Mouse (Mus musculus): Measurements from ENCODE around the gene Camkv. TPM values are rescaled to one million over a fixed set of nuclear protein-coding genes. Genes with fewer than 3 reads are reported as not detected.

Camkv gene
- total and polyA plus RNA-seq, 3 experiments = not detected

- in situ Hi-C loops (cut with MboI; ENCODE audit: low pct_ligation_motif_present, low pct_unique_long_range_greater_than_20kb, low sequenced_read_pairs) = no loop called here
- Histone ChIP-seq H3K4me2 (ENCODE audit: insufficient read depth, low read depth, poor library complexity, severe bottlenecking) (no peak overlapping the region), H3K27me3 (replicated peaks) (no peaks in the 10 kb centered on the region), H3K9ac (ENCODE audit: insufficient read depth, low read depth) (no peak overlapping the region), H3K79me2 (replicated peaks; ENCODE audit: control insufficient read depth, extremely low read depth, insufficient read depth, poor library complexity, severe bottlenecking) (no peaks in the 10 kb centered on the region), H3K4me1 (ENCODE audit: control insufficient read depth in 1 of 2, insufficient read depth in 2 of 2) (peaks cover 0 to 13% of the 10 kb centered on the region in 2 experiments; a peak in 2 of 4 replicates), H3K4me3 (replicated peaks in 1 of 3; ENCODE audit: low read depth in 2 of 3, low read length in 2 of 3, poor library complexity in 1 of 3) (no peak overlapping the region), H3K27ac (ENCODE audit: insufficient read depth, low read depth) (no peak overlapping the region), H3K36me3 (replicated peaks in 1 of 2; ENCODE audit: control insufficient read depth in 1 of 2, insufficient read depth in 1 of 2, low read length in 1 of 2) (no peaks in the 10 kb centered on the region), H3K9me3 (replicated peaks; ENCODE audit: low read length) (no peaks in the 10 kb centered on the region)
- DNase-seq (ENCODE audit: extremely low read depth) = no peak
- TF ChIP-seq POLR2A (IDR thresholded peaks at IDR 0.05; ENCODE audit: low read depth, low read length) = no peak
- TF ChIP-seq ELF1 (IDR thresholded peaks at IDR 0.05; ENCODE audit: low read depth, low read length) = no peak
- TF ChIP-seq TBP (conservative IDR thresholded peaks at IDR 0.05; ENCODE audit: low read depth, low read length) = no peak
- no peak for TF ChIP-seq JUN (IDR thresholded peaks at IDR 0.05; ENCODE audit: insufficient read depth, low read depth, low read length)
- no peak for TF ChIP-seq MYC (IDR thresholded peaks at IDR 0.05; ENCODE audit: low read depth, low read length)
- no peak for TF ChIP-seq PAX5 (IDR thresholded peaks at IDR 0.05; ENCODE audit: low read length)
- no peak for TF ChIP-seq RCOR1 (conservative IDR thresholded peaks at IDR 0.05; ENCODE audit: low read depth, low read length)
- no peak for TF ChIP-seq ZC3H11A (IDR thresholded peaks at IDR 0.05; ENCODE audit: low read depth, low read length)
- no peak for TF ChIP-seq TCF12 (IDR thresholded peaks at IDR 0.05; ENCODE audit: low read depth, low read length)
- TF ChIP-seq MAX (IDR thresholded peaks at IDR 0.05; ENCODE audit: low read length) = no peak
- TF ChIP-seq USF1 (IDR thresholded peaks at IDR 0.05; ENCODE audit: low read depth, low read length) = no peak
- TF ChIP-seq BHLHE40 (IDR thresholded peaks at IDR 0.05; ENCODE audit: low read depth, low read length) = no peak
- TF ChIP-seq SMC3 (IDR thresholded peaks at IDR 0.05; ENCODE audit: low read depth, low read length) = no peak
- TF ChIP-seq IRF4 (IDR thresholded peaks at IDR 0.05; ENCODE audit: low read depth, low read length) = no peak
- dilution Hi-C loops (cut with MboI; ENCODE audit: extremely low pct_ligation_motif_present, extremely low pct_unique_long_range_greater_than_20kb, low sequenced_read_pairs) = no loop called here
Measured at GRCm38 (mm10) chr9:107993013-107993412, 57.5 kb downstream of the Camkv start.

DNA sequence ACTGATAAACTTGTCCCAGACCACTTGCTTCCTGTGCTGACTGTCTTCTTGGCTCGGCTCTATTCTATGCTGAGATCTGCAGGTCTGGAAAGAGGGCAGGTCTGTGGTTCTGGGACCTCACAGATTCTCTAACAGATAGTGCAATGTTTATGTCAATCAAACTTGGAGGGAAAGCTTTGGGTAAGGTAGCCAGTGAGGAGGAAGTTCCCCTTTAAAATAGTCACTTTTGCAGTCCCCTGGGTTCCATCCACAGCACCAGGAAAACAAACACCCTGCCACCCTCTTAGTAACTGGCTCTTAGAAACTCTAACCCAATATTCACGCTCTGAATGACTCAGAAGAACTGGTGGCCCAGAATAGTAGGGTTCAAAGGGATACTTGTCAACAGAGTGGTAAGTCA is 59.0 kb downstream of the Camkv start:
- Histone ChIP-seq H3K9me3 (replicated peaks; ENCODE audit: low read length) (no peaks in the 10 kb centered on the region), H3K27me3 (replicated peaks) (no peaks in the 10 kb centered on the region), H3K4me1 (ENCODE audit: control insufficient read depth in 1 of 2, insufficient read depth in 2 of 2) (peaks cover 0 to 13% of the 10 kb centered on the region in 2 experiments; a peak in 2 of 4 replicates), H3K36me3 (replicated peaks in 1 of 2; ENCODE audit: control insufficient read depth in 1 of 2, insufficient read depth in 1 of 2, low read length in 1 of 2) (no peaks in the 10 kb centered on the region), H3K4me2 (ENCODE audit: insufficient read depth, low read depth, poor library complexity, severe bottlenecking) (no peak overlapping the region), H3K9ac (ENCODE audit: insufficient read depth, low read depth) (no peak overlapping the region), H3K4me3 (replicated peaks in 1 of 3; ENCODE audit: low read depth in 2 of 3, low read length in 2 of 3, poor library complexity in 1 of 3) (no peak overlapping the region), H3K27ac (ENCODE audit: insufficient read depth, low read depth) (no peak overlapping the region), H3K79me2 (replicated peaks; ENCODE audit: control insufficient read depth, extremely low read depth, insufficient read depth, poor library complexity, severe bottlenecking) (no peaks in the 10 kb centered on the region)
- no peak for DNase-seq (ENCODE audit: extremely low read depth)
- in situ Hi-C loops (cut with MboI; ENCODE audit: low pct_ligation_motif_present, low pct_unique_long_range_greater_than_20kb, low sequenced_read_pairs) (no loop called here), dilution Hi-C loops (cut with MboI; ENCODE audit: extremely low pct_ligation_motif_present, extremely low pct_unique_long_range_greater_than_20kb, low sequenced_read_pairs) (no loop called here)
- TF ChIP-seq SMC3 (IDR thresholded peaks at IDR 0.05; ENCODE audit: low read depth, low read length) (no peak), TCF12 (IDR thresholded peaks at IDR 0.05; ENCODE audit: low read depth, low read length) (no peak), USF2 (conservative IDR thresholded peaks at IDR 0.05; ENCODE audit: low read depth, low read length) (no peak), NRF1 (IDR thresholded peaks at IDR 0.05; ENCODE audit: low read depth, low read length) (no peak), MEF2A (IDR thresholded peaks at IDR 0.05; ENCODE audit: borderline replicate concordance, low read depth, low read length) (no peak), CTCF (conservative IDR thresholded peaks at IDR 0.05 in 1 of 2, IDR thresholded peaks at IDR 0.05 in 1 of 2; ENCODE audit: low read depth in 2 of 2, low read length in 2 of 2) (no peak), ZC3H11A (IDR thresholded peaks at IDR 0.05; ENCODE audit: low read depth, low read length) (no peak), MXI1 (IDR thresholded peaks at IDR 0.05; ENCODE audit: low read depth, low read length) (no peak), MAFK (IDR thresholded peaks at IDR 0.05; ENCODE audit: insufficient replicate concordance, low read length) (no peak), NELFE (IDR thresholded peaks at IDR 0.05; ENCODE audit: low read depth, low read length) (no peak), ETS1 (conservative IDR thresholded peaks at IDR 0.05; ENCODE audit: low read depth, low read length) (no peak), IRF4 (IDR thresholded peaks at IDR 0.05; ENCODE audit: low read depth, low read length) (no peak), POLR2A (IDR thresholded peaks at IDR 0.05; ENCODE audit: low read depth, low read length) (no peak)

Data from CH12.LX (cell line).